Mouse (Mus musculus) hematopoietic multipotent progenitor cell, adult 10-12 weeks (in vitro differentiated cells): Measurements from ENCODE around the gene Plcg2. TPM values are rescaled to one million over a fixed set of nuclear protein-coding genes. Genes with fewer than 3 reads are reported as not detected.

Experiments used
- polyA plus RNA-seq: library from polyadenylated mRNA; stranded (reverse); fragments of >175 nt; gene quantifications from 2 replicates; pipeline ENCODE4 v1.2.3, GENCODE M21; 2012; ENCODE audit warnings: low replicate concordance

Plcg2 gene
- 68.8 and 73.2 TPM in 2 replicates for polyA plus RNA-seq

GRCm38 (mm10) chr8:117498179-117498914 is at the start of gene Plcg2:
Plcg2 (plus strand) TSS chr8:117498291.

GRCm38 (mm10) chr8:117673430-117673830 is 175.3 kb downstream of the Plcg2 start, which contains the start of gene Sdr42e1:
Sdr42e1 (minus strand) TSS chr8:117673689.

Other genes with a start within 250 kb of the Plcg2 start
- gene Cmip, start 241.2 kb upstream of the Plcg2 start, polyA plus RNA-seq = 93.3 and 161 TPM in 2 replicates
- gene Sdr42e1, start 175.4 kb downstream of the Plcg2 start, polyA plus RNA-seq = 0.61 and 1.6 TPM in 2 replicates
- not detected in 2 replicates for gene Hsd17b2, start 203.6 kb downstream of the Plcg2 start, polyA plus RNA-seq